Mouse (Mus musculus) heart, postnatal 14 days (tissue): ENCODE data around the gene Zfp341. TPM values are rescaled to one million over a fixed set of nuclear protein-coding genes. Genes with fewer than 3 reads are reported as not detected.

Experiments used
- DNase-seq, 2 experiments: peaks; one replicate each; pipeline ENCODE4 v3.0.0; 2021 to 2022
- intact Hi-C: fragments of 180-260 bp; cut with DNase I; formaldehyde crosslinking; loops from one replicate; pipeline ENCODE4 v1.15.1; 2025
- total RNA-seq, 2 experiments: library from RNA; stranded (reverse); gene quantifications; 2 replicates each; pipeline ENCODE4 v1.2.3; 2021

Zfp341 gene
- total RNA-seq, 2 experiments from 2014 or later: 2.3 to 2.6 TPM

GRCm38 (mm10) chr2:154583906-154584872 lies 28.9 kb upstream of the Zfp341 start:
- intact Hi-C loops: no loop called here

GRCm38 (mm10) chr2:154584931-154585601 lies 28.0 kb upstream of the Zfp341 start:
- intact Hi-C loops: no loop called here
- no peak for DNase-seq

More at GRCm38 (mm10) chr2:154583906-154584872, 28.9 kb upstream of the Zfp341 start:
- DNase-seq: no peak

DNA sequence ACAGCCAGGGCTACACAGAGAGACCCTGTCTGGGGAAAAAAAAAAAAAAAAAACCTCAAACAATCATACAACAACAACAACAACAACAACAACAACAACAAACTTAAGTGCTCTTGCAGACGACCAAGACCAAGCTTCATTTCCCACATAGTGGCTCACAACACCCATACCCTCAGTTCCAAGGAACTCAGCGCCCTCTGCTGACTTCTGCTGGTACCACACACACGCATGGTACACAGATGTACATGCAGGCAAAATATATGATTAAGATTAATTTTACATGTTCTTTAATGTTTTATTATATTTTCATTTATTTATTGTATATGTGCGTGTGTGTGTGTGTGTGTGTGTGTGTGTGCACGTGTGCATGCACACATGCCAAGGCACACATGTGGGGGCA lies 26.7 kb upstream of the Zfp341 start:
- peak in 1 of 2 experiments; percentile 59 for DNase-seq
- intact Hi-C loops: no loop called here

DNA sequence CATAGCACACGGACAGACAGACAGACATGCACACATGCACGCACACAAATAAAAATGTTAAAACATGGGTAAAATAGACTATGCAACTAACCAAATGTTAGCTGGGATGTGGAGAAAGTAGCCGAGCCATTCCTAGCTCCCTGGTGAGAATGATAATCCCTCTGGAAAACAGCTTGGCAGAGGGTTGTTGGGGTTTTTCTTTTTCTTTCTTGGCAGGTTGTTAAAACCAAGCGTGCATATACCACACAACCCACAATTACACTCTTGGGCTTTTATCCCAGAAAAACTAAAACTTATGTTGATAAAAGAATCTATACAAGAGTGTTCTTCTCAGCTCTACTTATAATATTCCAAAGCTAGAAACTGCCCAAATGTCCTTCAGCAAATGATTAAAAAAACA lies 24.0 kb upstream of the Zfp341 start:
- no peak for DNase-seq
- intact Hi-C loops: no loop called here

DNA sequence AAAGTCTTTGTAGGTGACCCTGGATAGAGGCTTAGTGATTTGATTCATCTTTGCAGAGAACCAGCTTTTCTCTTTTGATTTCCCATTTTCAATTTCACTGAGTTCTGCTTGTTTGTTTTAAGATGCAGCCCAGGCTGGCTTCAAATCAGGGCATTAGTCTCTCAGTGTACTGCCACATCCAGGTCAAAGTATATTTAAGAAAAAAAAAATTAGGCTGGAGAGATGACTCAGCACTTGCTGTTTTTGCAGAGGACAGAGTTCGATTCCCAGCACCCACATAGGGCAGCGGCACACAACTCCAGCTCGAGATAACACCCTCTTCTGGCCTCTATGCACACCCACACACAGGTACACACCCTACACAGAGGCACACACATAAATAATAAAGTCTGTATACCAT lies 21.9 kb upstream of the Zfp341 start:
- intact Hi-C loops: no loop called here
- DNase-seq: no peak

DNA sequence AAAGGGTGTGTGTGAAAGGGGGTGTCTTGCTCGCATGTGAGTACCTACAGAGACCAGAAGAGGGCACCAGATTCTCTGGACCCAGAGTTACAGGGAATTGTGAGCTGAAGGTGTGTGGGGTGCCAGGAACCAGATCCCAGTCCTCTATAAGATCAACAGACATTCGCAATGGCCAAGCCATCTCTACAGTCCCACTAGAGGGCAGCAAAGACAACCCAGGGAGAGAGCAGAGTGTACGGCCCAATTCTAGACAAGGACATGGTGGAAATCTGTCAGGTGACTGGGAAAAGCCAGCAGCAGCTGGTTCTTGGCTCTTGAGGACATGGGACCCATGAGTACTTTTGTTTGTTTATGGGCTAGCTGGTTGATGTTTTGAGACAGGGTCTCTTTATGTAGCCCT lies 20.1 kb upstream of the Zfp341 start:
- peak; percentile 27 to 46 for DNase-seq
- intact Hi-C loops: no loop called here

GRCm38 (mm10) chr2:154595775-154596174 lies 17.3 kb upstream of the Zfp341 start:
- DNase-seq: no peak
- intact Hi-C loops: loop anchor here (1.0 kb wide), 1 partner anchor 14 kb away; no protein-coding TSS in a partner anchor

- intact Hi-C loops: no loop called here
- DNase-seq: no peak
These were observed 15.7 kb upstream of the Zfp341 start for GRCm38 (mm10) chr2:154597399-154597798.

GRCm38 (mm10) chr2:154600586-154600985 lies 12.5 kb upstream of the Zfp341 start:
- intact Hi-C loops: no loop called here
- DNase-seq: no peak

- intact Hi-C loops: no loop called here
These were observed 11.8 kb upstream of the Zfp341 start for GRCm38 (mm10) chr2:154601324-154601723.

DNA sequence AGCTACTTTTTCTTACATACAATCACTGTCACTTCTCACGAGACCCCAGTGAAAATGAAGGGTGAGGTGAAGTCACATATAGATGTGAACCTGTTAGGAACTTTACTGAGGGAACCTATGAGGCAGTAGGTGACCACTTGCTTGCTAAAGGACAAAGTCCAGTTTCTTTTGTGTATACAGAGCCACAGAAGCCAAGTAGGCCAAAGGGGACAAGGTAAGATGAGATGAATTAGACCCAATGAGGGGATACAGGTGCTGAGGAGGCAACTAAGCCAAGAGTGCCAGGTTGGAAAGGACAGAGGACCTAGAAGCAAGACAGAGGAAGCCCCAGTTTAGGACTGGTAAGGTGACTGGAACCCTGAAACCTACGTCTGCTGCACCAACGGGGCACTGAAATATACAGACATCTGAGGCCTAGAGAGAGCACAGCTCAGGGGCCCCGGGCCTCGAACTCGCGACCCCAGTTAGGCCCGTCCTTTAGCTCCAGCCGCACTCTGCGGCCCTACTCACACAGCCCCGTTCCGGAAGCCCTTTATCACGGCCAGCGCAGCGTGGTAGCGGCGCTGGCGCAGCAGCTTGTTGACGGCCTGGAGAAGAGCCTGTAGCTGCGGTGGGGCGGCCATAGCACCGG lies 10.0 kb upstream of the Zfp341 start:
- no peak for DNase-seq
- intact Hi-C loops: no loop called here

More at GRCm38 (mm10) chr2:154601324-154601723, 11.8 kb upstream of the Zfp341 start:
- no peak for DNase-seq

GRCm38 (mm10) chr2:154603638-154604153 lies 9.4 kb upstream of the Zfp341 start, which contains the start of gene Pxmp4:
Gene Pxmp4 (minus strand): TSS chr2:154603708.
- intact Hi-C loops: no loop called here

DNA sequence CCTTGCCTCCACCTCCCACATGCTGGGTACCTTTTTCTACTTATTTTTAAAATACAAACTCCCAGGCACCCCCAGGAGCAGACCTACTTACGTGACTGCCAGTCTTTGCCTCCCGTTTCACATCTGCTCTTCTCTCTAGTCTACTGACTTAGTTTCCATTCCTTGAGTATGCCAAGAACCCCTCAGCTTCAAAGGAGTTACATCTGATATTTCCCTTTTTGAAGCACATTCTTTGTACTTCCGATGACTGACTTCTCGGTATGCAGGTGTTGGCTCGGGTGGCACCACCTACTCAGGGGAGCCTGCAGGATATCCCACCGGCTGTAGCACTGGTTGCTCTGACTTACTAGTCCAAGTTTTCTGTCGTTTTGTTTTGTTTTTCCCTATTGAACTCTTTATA lies 8.9 kb upstream of the Zfp341 start:
- intact Hi-C loops: no loop called here
- no peak for DNase-seq

More at GRCm38 (mm10) chr2:154603638-154604153, 9.4 kb upstream of the Zfp341 start, which contains the start of gene Pxmp4:
- peak; percentile 98 to 99 for DNase-seq

DNA sequence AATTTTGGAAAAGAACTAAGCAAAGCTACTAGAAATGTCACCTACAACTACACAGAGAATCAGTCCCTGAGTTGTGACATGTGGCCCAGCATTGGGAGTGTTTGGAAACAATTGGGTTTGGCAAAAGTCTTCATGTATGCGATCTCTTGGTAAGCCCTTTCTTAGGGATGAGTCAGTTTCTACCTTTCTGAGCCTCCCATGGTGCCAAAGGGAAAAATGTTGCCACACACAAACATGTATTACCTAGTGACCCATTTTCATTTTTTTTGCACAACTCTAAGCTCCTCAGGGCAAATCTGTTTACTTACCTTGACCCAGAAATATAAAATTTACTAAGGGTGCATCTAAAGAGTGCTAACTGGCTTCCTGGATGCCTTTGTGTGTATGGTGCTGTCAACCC lies 6.1 kb upstream of the Zfp341 start:
- intact Hi-C loops: loop anchor here (5.0 kb wide), 1 partner anchor 50 kb away; the partner anchor contains the start of gene Necab3
- no peak for DNase-seq

GRCm38 (mm10) chr2:154609050-154609767 lies 3.9 kb upstream of the Zfp341 start:
- DNase-seq: no peak
- intact Hi-C loops: loop anchor here (1.0 to 5.0 kb wide), 2 partner anchors 13 to 52 kb away; partner anchors contain the start of gene Necab3

GRCm38 (mm10) chr2:154614841-154615576 lies 1.9 kb downstream of the Zfp341 start:
- DNase-seq: no peak
- intact Hi-C loops: loop anchor here (5.0 kb wide), 1 partner anchor 198 kb away; no protein-coding TSS in a partner anchor

- intact Hi-C loops: no loop called here
- DNase-seq: no peak
These were observed 2.6 kb downstream of the Zfp341 start for GRCm38 (mm10) chr2:154615674-154616073.

- intact Hi-C loops: no loop called here
- no peak for DNase-seq
These were observed 4.0 kb downstream of the Zfp341 start for GRCm38 (mm10) chr2:154617061-154617460.

DNA sequence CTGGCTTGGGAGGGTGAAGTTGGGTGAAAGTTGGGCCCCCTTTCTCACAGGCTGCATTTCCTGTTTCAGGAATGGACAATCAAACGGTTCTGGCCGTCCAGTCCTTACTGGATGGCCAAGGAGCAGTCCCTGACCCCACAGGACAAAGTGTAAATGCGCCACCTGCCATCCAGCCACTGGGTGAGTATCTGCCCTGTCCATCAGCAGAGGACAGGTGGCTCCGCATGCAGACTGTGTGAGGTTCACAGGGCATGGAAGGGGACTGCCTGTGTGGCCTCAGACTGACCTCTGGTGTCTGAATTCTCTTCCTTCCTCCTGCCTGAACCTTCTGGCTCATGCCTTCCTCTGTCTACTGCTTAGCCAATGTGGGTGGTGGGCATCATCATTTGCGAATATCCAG lies 8.6 kb downstream of the Zfp341 start:
- intact Hi-C loops: no loop called here
- no peak for DNase-seq
